Mouse (Mus musculus): ENCODE results near the gene Lurap1l. TPM values are rescaled to one million over a fixed set of nuclear protein-coding genes. Genes with fewer than 3 reads are reported as not detected.
"Not testable (repeated sequence)": the region's sequence is repeated elsewhere in the genome, so short reads cannot be mapped to it uniquely, and the experiment has no call there.

Gene Lurap1l
- total and polyA plus RNA-seq, 2 experiments from 2014 or later: 2.1 to 7.5 TPM

DNA sequence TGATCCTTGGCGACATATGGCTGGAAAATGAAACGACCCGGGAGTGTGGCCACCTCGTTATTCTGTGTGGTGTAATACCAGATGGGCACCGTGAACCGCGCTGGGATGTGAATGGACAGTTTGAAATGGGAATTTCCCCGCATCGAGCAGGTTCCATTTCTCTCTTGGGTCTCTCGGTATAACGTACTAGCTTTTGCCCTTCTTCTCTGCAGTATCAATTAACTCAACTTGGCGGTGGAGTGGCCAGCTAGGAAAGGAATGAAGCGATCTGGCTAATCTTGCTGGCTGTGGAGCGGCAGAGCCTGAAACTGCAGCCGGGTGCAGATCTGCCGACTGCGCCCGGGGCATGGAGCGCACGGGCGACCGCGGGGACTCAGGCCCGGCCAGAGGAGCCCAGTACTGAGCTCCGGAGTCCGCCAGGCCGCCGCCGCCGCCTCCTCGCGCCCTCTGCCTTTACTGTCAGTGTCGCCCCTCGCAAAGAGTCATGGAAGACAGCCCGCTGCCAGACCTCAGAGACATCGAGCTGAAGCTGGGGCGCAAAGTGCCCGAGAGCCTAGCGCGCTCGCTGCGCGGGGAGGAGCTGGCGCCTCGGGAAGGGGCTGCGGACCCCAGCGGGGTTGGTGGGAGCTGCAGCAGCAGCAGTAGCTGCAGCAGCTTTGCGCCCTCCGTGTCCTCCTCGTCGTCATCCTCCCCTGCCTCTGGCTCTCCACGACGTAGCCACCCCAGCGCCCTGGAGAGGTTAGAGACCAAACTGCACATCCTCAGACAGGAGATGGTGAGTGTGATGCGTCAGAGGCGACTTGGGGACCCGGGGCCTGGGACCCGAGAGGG is 640 bp downstream of the Lurap1l start:
- no peaks in the 10 kb centered on the region for H3K9me3 ChIP-seq (replicated peaks; ENCODE audit: control insufficient read depth, low read length)
- H3K36me3 ChIP-seq (replicated peaks; ENCODE audit: control insufficient read depth, insufficient read depth, low read length): no peaks in the 10 kb centered on the region
- H3K4me1 ChIP-seq (ENCODE audit: control insufficient read depth, insufficient read depth): no peaks in the 10 kb centered on the region
- under 1% methylated on average over 57 of the region's 58 CpGs for WGBS
- H3K27me3 ChIP-seq (ENCODE audit: control insufficient read depth, insufficient read depth, low read length): no peaks in the 10 kb centered on the region
- peak overlapping the region; percentile 67 for H3K4me3 ChIP-seq (ENCODE audit: low read depth, low read length)
- peak overlapping the region; percentile 55 for H3K9ac ChIP-seq (replicated peaks; ENCODE audit: low read depth, low read length)
- ATAC-seq (ENCODE audit: insufficient read depth, low read depth) (peak; percentile 53; the same call in 1 of the 2 replicates), DNase-seq (ENCODE audit: low spot score) (no peak)
- H3K4me2 ChIP-seq (ENCODE audit: low read depth, low read length): peak overlapping the region; percentile 92
- TF ChIP-seq EP300 (IDR thresholded peaks at IDR 0.05; ENCODE audit: low read depth): no peak
- TF ChIP-seq CTCF (IDR thresholded peaks at IDR 0.05; ENCODE audit: low read depth): no peak
- peak overlapping the region; percentile 65 for H3K27ac ChIP-seq (ENCODE audit: low read depth)

GRCm38 (mm10) chr4:80911706-80912540 is 1.5 kb downstream of the Lurap1l start:
- DNase-seq (ENCODE audit: low spot score) (peak; percentile 82), ATAC-seq (ENCODE audit: insufficient read depth, low read depth) (peak; percentile 91)
- 1% methylated on average over 23 of the region's 27 CpGs for WGBS
- Histone ChIP-seq H3K27me3 (ENCODE audit: control insufficient read depth, insufficient read depth, low read length) (no peaks in the 10 kb centered on the region), H3K27ac (ENCODE audit: low read depth) (peak overlapping the region; percentile 65), H3K9ac (replicated peaks; ENCODE audit: low read depth, low read length) (peak overlapping the region; percentile 55), H3K4me1 (ENCODE audit: control insufficient read depth, insufficient read depth) (no peaks in the 10 kb centered on the region), H3K4me2 (ENCODE audit: low read depth, low read length) (peak overlapping the region; percentile 92), H3K36me3 (replicated peaks; ENCODE audit: control insufficient read depth, insufficient read depth, low read length) (no peaks in the 10 kb centered on the region), H3K4me3 (ENCODE audit: low read depth, low read length) (peak overlapping the region; percentile 67), H3K9me3 (replicated peaks; ENCODE audit: control insufficient read depth, low read length) (no peaks in the 10 kb centered on the region)
- TF ChIP-seq EP300 (IDR thresholded peaks at IDR 0.05; ENCODE audit: low read depth) (no peak), CTCF (IDR thresholded peaks at IDR 0.05; ENCODE audit: low read depth) (peak; percentile 67)

DNA sequence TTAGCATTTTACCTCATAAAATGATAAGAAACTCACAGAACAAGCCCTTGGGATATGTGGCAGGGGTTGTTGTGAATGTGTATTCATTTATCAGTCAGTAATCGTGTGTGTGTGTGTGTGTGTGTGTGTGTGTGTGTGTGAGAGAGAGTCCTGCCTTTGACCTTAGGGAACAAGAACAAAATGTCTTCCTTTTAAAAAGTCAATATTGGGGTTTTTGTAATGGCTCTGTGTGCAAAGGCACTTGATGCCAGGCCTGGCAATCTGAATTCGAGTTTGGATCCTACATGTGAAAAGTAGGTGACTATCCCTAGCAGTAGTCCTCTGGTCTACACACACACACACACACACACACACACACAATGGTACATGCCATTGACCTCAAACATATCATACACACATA is 4.8 kb downstream of the Lurap1l start:
- 60% methylated on average over 2 of the region's 2 CpGs for WGBS
- Histone ChIP-seq H3K9ac (replicated peaks; ENCODE audit: low read depth, low read length) (no peak overlapping the region), H3K27me3 (ENCODE audit: control insufficient read depth, insufficient read depth, low read length) (no peaks in the 10 kb centered on the region), H3K27ac (ENCODE audit: low read depth) (no peak overlapping the region), H3K9me3 (replicated peaks; ENCODE audit: control insufficient read depth, low read length) (no peaks in the 10 kb centered on the region), H3K36me3 (replicated peaks; ENCODE audit: control insufficient read depth, insufficient read depth, low read length) (no peaks in the 10 kb centered on the region), H3K4me1 (ENCODE audit: control insufficient read depth, insufficient read depth) (no peaks in the 10 kb centered on the region), H3K4me2 (ENCODE audit: low read depth, low read length) (no peak overlapping the region), H3K4me3 (ENCODE audit: low read depth, low read length) (no peak overlapping the region)
- TF ChIP-seq CTCF (IDR thresholded peaks at IDR 0.05; ENCODE audit: low read depth) (no peak), EP300 (IDR thresholded peaks at IDR 0.05; ENCODE audit: low read depth) (no peak)
- no peak for DNase-seq (ENCODE audit: low spot score)
- no peak for ATAC-seq (ENCODE audit: insufficient read depth, low read depth)

GRCm38 (mm10) chr4:80916695-80917094 is 6.2 kb downstream of the Lurap1l start:
- 61% methylated on average over 3 of the region's 3 CpGs for WGBS
- H3K36me3 ChIP-seq (replicated peaks; ENCODE audit: control insufficient read depth, insufficient read depth, low read length): no peaks in the 10 kb centered on the region
- H3K9me3 ChIP-seq (replicated peaks; ENCODE audit: control insufficient read depth, low read length): no peaks in the 10 kb centered on the region
- no peak overlapping the region for H3K4me3 ChIP-seq (ENCODE audit: low read depth, low read length)
- TF ChIP-seq CTCF (IDR thresholded peaks at IDR 0.05; ENCODE audit: low read depth) (no peak), EP300 (IDR thresholded peaks at IDR 0.05; ENCODE audit: low read depth) (no peak)
- no peak overlapping the region for H3K4me2 ChIP-seq (ENCODE audit: low read depth, low read length)
- no peaks in the 10 kb centered on the region for H3K27me3 ChIP-seq (ENCODE audit: control insufficient read depth, insufficient read depth, low read length)
- H3K9ac ChIP-seq (replicated peaks; ENCODE audit: low read depth, low read length): no peak overlapping the region
- DNase-seq (ENCODE audit: low spot score) (no peak), ATAC-seq (ENCODE audit: insufficient read depth, low read depth) (no peak)
- no peaks in the 10 kb centered on the region for H3K4me1 ChIP-seq (ENCODE audit: control insufficient read depth, insufficient read depth)
- H3K27ac ChIP-seq (ENCODE audit: low read depth): no peak overlapping the region

GRCm38 (mm10) chr4:80917128-80917527 is 6.7 kb downstream of the Lurap1l start:
- not testable (repeated sequence) for ATAC-seq (ENCODE audit: insufficient read depth, low read depth); H3K4me3 ChIP-seq (ENCODE audit: low read depth, low read length); H3K4me1 ChIP-seq (ENCODE audit: control insufficient read depth, insufficient read depth); H3K27me3 ChIP-seq (ENCODE audit: control insufficient read depth, insufficient read depth, low read length); DNase-seq (ENCODE audit: low spot score); H3K9me3 ChIP-seq (replicated peaks; ENCODE audit: control insufficient read depth, low read length); H3K27ac ChIP-seq (ENCODE audit: low read depth); H3K36me3 ChIP-seq (replicated peaks; ENCODE audit: control insufficient read depth, insufficient read depth, low read length); H3K4me2 ChIP-seq (ENCODE audit: low read depth, low read length); H3K9ac ChIP-seq (replicated peaks; ENCODE audit: low read depth, low read length)
- 38% methylated on average over 1 of the region's 1 CpGs for WGBS
